Mouse (Mus musculus) CH12.LX (cell line): ENCODE measurements at regions not wholly inside any gene's neighbourhood (a gene's known extent, or its start where the extent isn't known, plus 50 kb on each side); places are given as distances from the start of the nearest gene placed in this dataset.

Experiments used
- DNase-seq: peaks from one replicate; pipeline ENCODE4 v3.0.0-alpha.2; 2013; ENCODE audit errors: extremely low read depth
- H3K27ac ChIP-seq: 2 replicates; pipeline ENCODE4 v1.5.1; 2012; ENCODE audit warnings: low read depth, mild to moderate bottlenecking, control low read depth, moderate library complexity; ENCODE audit not compliant: insufficient read depth
- H3K27me3 ChIP-seq: replicated peaks from 2 replicates; pipeline ENCODE3; 2012; ENCODE audit warnings: inconsistent platforms
- H3K36me3 ChIP-seq, 2 experiments: replicated peaks in 1 of 2; 2 replicates each; pipeline versions ENCODE3 to v1.6.1; 2012; ENCODE audit warnings: inconsistent platforms in 1 of 2, low read length in 1 of 2, mild to moderate bottlenecking in 1 of 2, mixed read lengths in 1 of 2, moderate library complexity in 1 of 2; ENCODE audit not compliant: control insufficient read depth in 1 of 2, insufficient read depth in 1 of 2
- H3K4me1 ChIP-seq, 2 experiments: 2 replicates each; pipeline ENCODE4 v1.6.1; 2012; ENCODE audit warnings: inconsistent platforms in 1 of 2, moderate library complexity in 1 of 2; ENCODE audit not compliant: insufficient read depth in 2 of 2, control insufficient read depth in 1 of 2
- H3K4me2 ChIP-seq: 2 replicates; pipeline ENCODE4 v1.6.1; 2012; ENCODE audit warnings: low read depth, mild to moderate bottlenecking, control low read depth; ENCODE audit not compliant: poor library complexity, insufficient read depth, severe bottlenecking
- H3K4me3 ChIP-seq, 3 experiments: fragments of 150-350 bp in 1 of 3; sonication (generic) in 1 of 3; replicated peaks in 1 of 3; 2 replicates each; pipeline versions ENCODE3 to v1.5.1; 2011 to 2012; ENCODE audit warnings: low read depth in 2 of 3, low read length in 2 of 3, mild to moderate bottlenecking in 2 of 3, moderate library complexity in 2 of 3, control low read depth in 1 of 3, improper control_type of control experiment in 1 of 3, inconsistent platforms in 1 of 3, mixed read lengths in 1 of 3; ENCODE audit not compliant: poor library complexity in 1 of 3
- H3K79me2 ChIP-seq: replicated peaks from 2 replicates; pipeline ENCODE4 v1.6.1; 2012; ENCODE audit warnings: mild to moderate bottlenecking, moderate library complexity; ENCODE audit not compliant: control insufficient read depth, poor library complexity, insufficient read depth, severe bottlenecking; ENCODE audit errors: extremely low read depth
- H3K9ac ChIP-seq: 2 replicates; pipeline ENCODE4 v1.6.1; 2012; ENCODE audit warnings: low read depth, mild to moderate bottlenecking, control low read depth, moderate library complexity; ENCODE audit not compliant: insufficient read depth
- H3K9me3 ChIP-seq: replicated peaks from 2 replicates; pipeline ENCODE3; 2012; ENCODE audit warnings: low read length, inconsistent platforms, mixed read lengths
- CTCF ChIP-seq, 2 experiments: IDR thresholded peaks in 1 of 2; conservative IDR thresholded peaks in 1 of 2; 2 replicates each; pipeline ENCODE4 v1.5.1; 2011 to 2012; ENCODE audit warnings: low read depth in 2 of 2, low read length in 2 of 2, improper control_type of control experiment in 1 of 2, inconsistent platforms in 1 of 2, mild to moderate bottlenecking in 1 of 2, moderate library complexity in 1 of 2
- E2F4 ChIP-seq: IDR thresholded peaks from 2 replicates; pipeline ENCODE4 v1.6.1; 2011; ENCODE audit warnings: low read depth, low read length, improper control_type of control experiment; ENCODE audit not compliant: insufficient replicate concordance
- ELF1 ChIP-seq: IDR thresholded peaks from 2 replicates; pipeline ENCODE4 v1.6.1; 2014; ENCODE audit warnings: low read depth, mild to moderate bottlenecking, inconsistent platforms, low read length, improper control_type of control experiment
- EP300 ChIP-seq: IDR thresholded peaks from 2 replicates; pipeline ENCODE4 v1.6.1; 2011; ENCODE audit warnings: low read length, improper control_type of control experiment
- GABPA ChIP-seq: IDR thresholded peaks from 2 replicates; pipeline ENCODE4 v1.6.1; 2012; ENCODE audit warnings: low read depth, low read length, improper control_type of control experiment, inconsistent platforms; ENCODE audit not compliant: insufficient replicate concordance
- HCFC1 ChIP-seq: IDR thresholded peaks from 2 replicates; pipeline ENCODE4 v1.6.1; 2012; ENCODE audit warnings: low read depth, mild to moderate bottlenecking, inconsistent platforms, low read length, improper control_type of control experiment
- IRF4 ChIP-seq: IDR thresholded peaks from 2 replicates; pipeline ENCODE4 v1.6.1; 2014; ENCODE audit warnings: low read depth, mild to moderate bottlenecking, inconsistent platforms, low read length, improper control_type of control experiment
- JUND ChIP-seq: conservative IDR thresholded peaks from 2 replicates; pipeline ENCODE4 v1.6.1; 2011; ENCODE audit warnings: low read depth, low read length, improper control_type of control experiment
- KAT2A ChIP-seq: IDR thresholded peaks from 2 replicates; pipeline ENCODE4 v1.6.1; 2012; ENCODE audit warnings: low read length, improper control_type of control experiment, inconsistent platforms; ENCODE audit not compliant: insufficient replicate concordance
- MEF2A ChIP-seq: IDR thresholded peaks from 2 replicates; pipeline ENCODE4 v1.6.1; 2014; ENCODE audit warnings: low read depth, mild to moderate bottlenecking, inconsistent platforms, low read length, improper control_type of control experiment, borderline replicate concordance
- MXI1 ChIP-seq: IDR thresholded peaks from 2 replicates; pipeline ENCODE4 v1.6.1; 2011; ENCODE audit warnings: mild to moderate bottlenecking, low read depth, low read length, improper control_type of control experiment
- MYC ChIP-seq: IDR thresholded peaks from 2 replicates; pipeline ENCODE4 v1.6.1; 2011; ENCODE audit warnings: low read depth, mild to moderate bottlenecking, improper control_type of control experiment, low read length
- NRF1 ChIP-seq: IDR thresholded peaks from 2 replicates; pipeline ENCODE4 v1.6.1; 2014; ENCODE audit warnings: low read depth, mild to moderate bottlenecking, inconsistent platforms, low read length, improper control_type of control experiment, moderate library complexity
- PAX5 ChIP-seq: IDR thresholded peaks from 2 replicates; pipeline ENCODE4 v1.6.1; 2012; ENCODE audit warnings: low read length, inconsistent platforms, mixed read lengths
- POLR2AphosphoS2 ChIP-seq: IDR thresholded peaks from 2 replicates; pipeline ENCODE4 v1.6.1; 2011; ENCODE audit warnings: low read depth, low read length, improper control_type of control experiment
- RAD21 ChIP-seq: IDR thresholded peaks from 2 replicates; pipeline ENCODE4 v1.6.1; 2011; ENCODE audit warnings: low read depth, mild to moderate bottlenecking, low read length, improper control_type of control experiment, moderate library complexity
- RCOR1 ChIP-seq: conservative IDR thresholded peaks from 2 replicates; pipeline ENCODE4 v1.6.1; 2012; ENCODE audit warnings: low read depth, mild to moderate bottlenecking, inconsistent platforms, low read length, improper control_type of control experiment
- TBP ChIP-seq: conservative IDR thresholded peaks from 2 replicates; pipeline ENCODE4 v1.6.1; 2011; ENCODE audit warnings: low read depth, low read length, improper control_type of control experiment
- USF1 ChIP-seq: IDR thresholded peaks from 2 replicates; pipeline ENCODE4 v1.6.1; 2014; ENCODE audit warnings: low read depth, mild to moderate bottlenecking, inconsistent platforms, low read length, improper control_type of control experiment
- USF2 ChIP-seq: conservative IDR thresholded peaks from 2 replicates; pipeline ENCODE4 v1.6.1; 2011; ENCODE audit warnings: low read depth, low read length, improper control_type of control experiment
- ZC3H11A ChIP-seq: IDR thresholded peaks from 2 replicates; pipeline ENCODE4 v1.6.1; 2012; ENCODE audit warnings: low read depth, mild to moderate bottlenecking, inconsistent platforms, low read length, improper control_type of control experiment
- ZKSCAN1 ChIP-seq: IDR thresholded peaks from 2 replicates; pipeline ENCODE4 v1.6.1; 2012; ENCODE audit warnings: low read depth, inconsistent platforms, low read length, improper control_type of control experiment, borderline replicate concordance
- ZNF384 ChIP-seq: IDR thresholded peaks from 2 replicates; pipeline ENCODE4 v1.6.1; 2012; ENCODE audit warnings: low read depth, low read length, improper control_type of control experiment, inconsistent platforms
- dilution Hi-C: fragments of 300-500 bp; cut with MboI; formaldehyde crosslinking; loops from 2 replicates; pipeline ENCODE4 v1.14.3; 2020; ENCODE audit warnings: low sequenced_read_pairs; ENCODE audit not compliant: extremely low pct_unique_long_range_greater_than_20kb, extremely low pct_ligation_motif_present
- in situ Hi-C: fragments of 300-500 bp; cut with MboI; formaldehyde crosslinking; loops from 3 replicates; pipeline ENCODE4 v1.14.3; 2019; ENCODE audit warnings: low sequenced_read_pairs, low pct_ligation_motif_present, low pct_unique_long_range_greater_than_20kb, mixed read lengths

- Histone ChIP-seq H3K4me2 (no peak overlapping the region), H3K9ac (no peak overlapping the region), H3K36me3 (no peaks in the 10 kb centered on the region), H3K27ac (no peak overlapping the region), H3K9me3 (no peaks in the 10 kb centered on the region), H3K4me1 (no peaks in the 10 kb centered on the region), H3K79me2 (no peaks in the 10 kb centered on the region), H3K4me3 (no peak overlapping the region), H3K27me3 (peaks cover 11% of the 10 kb centered on the region)
- no peak for DNase-seq
- dilution Hi-C loops (no loop called here), in situ Hi-C loops (no loop called here)
- TF ChIP-seq POLR2AphosphoS2 (no peak), EP300 (no peak), USF1 (no peak), HCFC1 (no peak), MYC (no peak), USF2 (no peak), ZKSCAN1 (no peak), PAX5 (no peak), KAT2A (no peak), E2F4 (no peak), ZNF384 (no peak), NRF1 (no peak), ZC3H11A (no peak), JUND (no peak), RAD21 (no peak), MEF2A (no peak)
Observed at GRCm38 (mm10) chr9:27701559-27701958, 89.0 kb upstream of the Opcml start.

GRCm38 (mm10) chr9:27702140-27702539, 88.4 kb upstream of the Opcml start:
- H3K4me1 ChIP-seq: no peaks in the 10 kb centered on the region
- H3K36me3 ChIP-seq: no peaks in the 10 kb centered on the region
- H3K4me3 ChIP-seq: no peak overlapping the region
- in situ Hi-C loops: no loop called here
- no peak for DNase-seq
- no peak overlapping the region for H3K9ac ChIP-seq
- H3K79me2 ChIP-seq: no peaks in the 10 kb centered on the region
- H3K4me2 ChIP-seq: no peak overlapping the region
- TF ChIP-seq MEF2A (no peak), GABPA (no peak), KAT2A (no peak), ELF1 (no peak), MYC (no peak), USF1 (no peak), IRF4 (no peak), ZKSCAN1 (no peak), E2F4 (no peak), MXI1 (no peak), CTCF (conservative IDR thresholded peaks at IDR 0.05 in 1 of 2, IDR thresholded peaks at IDR 0.05 in 1 of 2; ENCODE audit: low read depth in 2 of 2, low read length in 2 of 2) (no peak), RCOR1 (no peak), RAD21 (no peak), TBP (no peak), USF2 (no peak)
- TF ChIP-seq, all 38 proteins: peak for 0
- peaks cover 11% of the 10 kb centered on the region for H3K27me3 ChIP-seq
- no peak overlapping the region for H3K27ac ChIP-seq
- H3K9me3 ChIP-seq: no peaks in the 10 kb centered on the region
- dilution Hi-C loops: no loop called here
